Mouse (Mus musculus): ENCODE data around the gene Prelp. TPM values are rescaled to one million over a fixed set of nuclear protein-coding genes. Genes with fewer than 3 reads are reported as not detected.

The Prelp gene
- total and polyA plus RNA-seq, 3 experiments: not detected

DNA sequence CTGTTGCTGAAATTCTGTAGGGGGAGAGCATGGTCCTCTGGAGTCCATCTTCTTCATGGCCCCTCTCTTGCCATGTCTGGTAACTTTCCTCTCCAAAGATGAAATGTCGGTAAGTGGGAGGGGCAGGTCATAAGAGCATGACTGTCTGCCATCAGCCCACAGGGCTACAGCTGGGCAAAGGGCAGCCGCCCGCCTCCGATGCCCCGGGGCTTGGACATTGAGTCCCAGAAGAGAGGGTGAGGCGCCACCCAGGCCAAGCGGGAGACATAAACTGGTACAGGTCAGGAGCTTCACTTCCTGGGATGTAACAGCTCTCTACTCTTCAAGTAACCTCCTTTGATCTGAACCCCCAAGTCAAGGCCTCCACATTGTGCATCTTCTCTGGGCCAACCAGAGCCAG is 44.3 kb downstream of the Prelp start:
- no peak overlapping the region for H3K27ac ChIP-seq (ENCODE audit: control insufficient read depth, low read depth, low read length)
- H3K36me3 ChIP-seq (ENCODE audit: control insufficient read depth in 1 of 2, insufficient read depth in 2 of 2, low read length in 2 of 2): no peaks in the 10 kb centered on the region
- H3K4me3 ChIP-seq (ENCODE audit: control insufficient read depth in 1 of 2, insufficient read depth in 1 of 2, low read depth in 2 of 2, low read length in 2 of 2): no peak overlapping the region
- peaks cover 0 to 6% of the 10 kb centered on the region in 2 experiments; a peak in 3 of 4 replicates for H3K27me3 ChIP-seq (ENCODE audit: control insufficient read depth in 1 of 2, insufficient read depth in 2 of 2, low read length in 2 of 2)
- no peaks in the 10 kb centered on the region for H3K9me3 ChIP-seq (replicated peaks; ENCODE audit: insufficient read depth, low read length)
- H3K79me2 ChIP-seq (ENCODE audit: control insufficient read depth, insufficient read depth, low read length, poor library complexity): no peaks in the 10 kb centered on the region
- TF ChIP-seq ELF1 (IDR thresholded peaks at IDR 0.05; ENCODE audit: low read depth, low read length): no peak
- no peak overlapping the region for H3K9ac ChIP-seq (ENCODE audit: control insufficient read depth, low read depth, low read length, poor library complexity, severe bottlenecking)
- no peaks in the 10 kb centered on the region for H3K4me1 ChIP-seq (ENCODE audit: control insufficient read depth in 1 of 2, insufficient read depth in 2 of 2, low read length in 2 of 2)
- DNase-seq (ENCODE audit: low read depth, low spot score): no peak

DNA sequence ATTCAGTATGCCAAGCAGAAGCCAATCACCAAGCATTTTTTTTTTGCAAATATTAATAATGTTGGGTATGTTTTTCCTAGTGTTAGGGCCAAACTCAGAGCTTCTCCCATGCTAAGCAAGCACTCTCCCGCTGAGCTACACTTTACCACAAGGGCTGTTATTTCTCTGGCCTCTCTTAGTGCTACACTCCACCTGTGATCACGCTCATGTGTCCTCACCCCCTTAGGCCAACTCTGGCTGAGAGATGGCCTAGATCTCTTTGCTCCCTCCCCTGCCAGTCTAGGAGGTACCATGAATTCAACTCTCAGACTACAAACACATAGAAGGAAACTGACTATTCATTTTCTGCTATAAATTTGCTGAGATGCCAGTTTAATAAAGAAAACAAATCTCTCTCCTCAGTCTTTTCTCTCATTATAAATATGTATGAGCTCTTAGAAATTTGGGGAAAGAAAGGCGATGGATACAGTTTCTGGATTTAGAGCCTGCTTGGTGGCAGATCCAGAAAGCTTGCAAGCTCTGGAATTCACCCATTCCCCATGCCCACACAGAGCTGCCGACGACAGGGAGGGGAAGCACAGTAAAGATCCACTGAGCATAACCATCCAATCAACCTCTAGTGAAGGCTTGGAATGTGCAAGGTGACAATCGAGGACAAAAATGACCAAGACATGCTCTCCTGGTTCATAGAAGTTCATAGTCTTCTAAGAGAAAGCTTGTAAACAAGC is 48.0 kb downstream of the Prelp start:
- TF ChIP-seq TAL1 (IDR thresholded peaks at IDR 0.05; ENCODE audit: low read length) (no peak), TBP (IDR thresholded peaks at IDR 0.05; ENCODE audit: low read depth, low read length) (no peak), CHD2 (IDR thresholded peaks at IDR 0.05; ENCODE audit: low read length) (no peak), RAD21 (IDR thresholded peaks at IDR 0.05; ENCODE audit: low read depth, low read length) (no peak), POLR2AphosphoS2 (IDR thresholded peaks at IDR 0.05; ENCODE audit: low read length) (no peak), MYC (IDR thresholded peaks at IDR 0.05; ENCODE audit: low read depth, low read length) (no peak), SMC3 (IDR thresholded peaks at IDR 0.05; ENCODE audit: low read depth, low read length) (no peak), E2F4 (IDR thresholded peaks at IDR 0.05; ENCODE audit: borderline replicate concordance, low read depth, low read length) (no peak), ZNF384 (IDR thresholded peaks at IDR 0.05; ENCODE audit: low read depth, low read length) (no peak), CHD1 (IDR thresholded peaks at IDR 0.05; ENCODE audit: low read depth, low read length) (no peak), CTCF (IDR thresholded peaks at IDR 0.05 in 2 of 3, conservative IDR thresholded peaks at IDR 0.05 in 1 of 3; ENCODE audit: control insufficient read depth in 1 of 3, insufficient read depth in 1 of 3, low read depth in 2 of 3, low read length in 3 of 3, poor library complexity in 1 of 3, severe bottlenecking in 1 of 3) (no peak), ZKSCAN1 (IDR thresholded peaks at IDR 0.05; ENCODE audit: low read depth, low read length) (no peak), BHLHE40 (IDR thresholded peaks at IDR 0.05; ENCODE audit: borderline replicate concordance, low read depth, low read length) (no peak), NELFE (IDR thresholded peaks at IDR 0.05; ENCODE audit: low read depth, low read length) (no peak)
- no peak for DNase-seq (ENCODE audit: low read depth, low spot score)
- H3K9me3 ChIP-seq (replicated peaks; ENCODE audit: insufficient read depth, low read length): no peaks in the 10 kb centered on the region
- no peaks in the 10 kb centered on the region for H3K79me2 ChIP-seq (ENCODE audit: control insufficient read depth, insufficient read depth, low read length, poor library complexity)
- no peak overlapping the region for H3K27ac ChIP-seq (ENCODE audit: control insufficient read depth, low read depth, low read length)
- no peak overlapping the region for H3K9ac ChIP-seq (ENCODE audit: control insufficient read depth, low read depth, low read length, poor library complexity, severe bottlenecking)
- H3K4me3 ChIP-seq (ENCODE audit: control insufficient read depth in 1 of 2, insufficient read depth in 1 of 2, low read depth in 2 of 2, low read length in 2 of 2): no peak overlapping the region
- peaks cover 1 to 11% of the 10 kb centered on the region in 2 experiments; a peak in 3 of 4 replicates for H3K27me3 ChIP-seq (ENCODE audit: control insufficient read depth in 1 of 2, insufficient read depth in 2 of 2, low read length in 2 of 2)
- no peaks in the 10 kb centered on the region for H3K4me1 ChIP-seq (ENCODE audit: control insufficient read depth in 1 of 2, insufficient read depth in 2 of 2, low read length in 2 of 2)
- no peaks in the 10 kb centered on the region for H3K36me3 ChIP-seq (ENCODE audit: control insufficient read depth in 1 of 2, insufficient read depth in 2 of 2, low read length in 2 of 2)

DNA sequence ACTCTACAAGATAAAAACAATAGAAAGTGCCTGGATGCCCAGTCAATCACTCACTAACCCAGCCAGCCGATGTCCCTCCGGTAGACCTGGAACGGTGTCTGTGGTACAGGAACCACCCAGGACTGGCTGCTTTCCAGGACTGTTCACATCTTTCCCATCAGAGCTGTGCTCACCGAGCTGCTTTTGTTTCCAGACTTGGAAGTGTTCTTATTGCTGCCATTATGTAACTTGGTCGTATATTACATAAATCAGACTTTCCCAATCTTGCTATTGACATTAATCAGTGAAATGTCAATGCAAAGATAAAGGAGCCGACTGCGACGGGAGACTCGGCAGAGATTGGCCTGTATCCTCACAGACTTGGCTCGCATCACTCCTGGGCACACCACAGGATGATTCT is 50.0 kb downstream of the Prelp start:
- Histone ChIP-seq H3K4me3 (ENCODE audit: control insufficient read depth in 1 of 2, insufficient read depth in 1 of 2, low read depth in 2 of 2, low read length in 2 of 2) (no peak overlapping the region), H3K27me3 (ENCODE audit: control insufficient read depth in 1 of 2, insufficient read depth in 2 of 2, low read length in 2 of 2) (peaks cover 1 to 11% of the 10 kb centered on the region in 2 experiments; a peak in 3 of 4 replicates), H3K4me1 (ENCODE audit: control insufficient read depth in 1 of 2, insufficient read depth in 2 of 2, low read length in 2 of 2) (peaks cover 0 to 3% of the 10 kb centered on the region in 2 experiments; a peak in 1 of 4 replicates), H3K27ac (ENCODE audit: control insufficient read depth, low read depth, low read length) (no peak overlapping the region), H3K79me2 (ENCODE audit: control insufficient read depth, insufficient read depth, low read length, poor library complexity) (no peaks in the 10 kb centered on the region), H3K9ac (ENCODE audit: control insufficient read depth, low read depth, low read length, poor library complexity, severe bottlenecking) (no peak overlapping the region), H3K36me3 (ENCODE audit: control insufficient read depth in 1 of 2, insufficient read depth in 2 of 2, low read length in 2 of 2) (no peaks in the 10 kb centered on the region), H3K9me3 (replicated peaks; ENCODE audit: insufficient read depth, low read length) (no peaks in the 10 kb centered on the region)
- TF ChIP-seq E2F4 (IDR thresholded peaks at IDR 0.05; ENCODE audit: borderline replicate concordance, low read depth, low read length) (no peak), NELFE (IDR thresholded peaks at IDR 0.05; ENCODE audit: low read depth, low read length) (no peak), TCF12 (IDR thresholded peaks at IDR 0.05; ENCODE audit: low read depth, low read length) (no peak)
- DNase-seq (ENCODE audit: low read depth, low spot score): no peak

Data from MEL (cell line).